Mouse (Mus musculus): ENCODE measurements around the gene Pkd2l1.

DNA sequence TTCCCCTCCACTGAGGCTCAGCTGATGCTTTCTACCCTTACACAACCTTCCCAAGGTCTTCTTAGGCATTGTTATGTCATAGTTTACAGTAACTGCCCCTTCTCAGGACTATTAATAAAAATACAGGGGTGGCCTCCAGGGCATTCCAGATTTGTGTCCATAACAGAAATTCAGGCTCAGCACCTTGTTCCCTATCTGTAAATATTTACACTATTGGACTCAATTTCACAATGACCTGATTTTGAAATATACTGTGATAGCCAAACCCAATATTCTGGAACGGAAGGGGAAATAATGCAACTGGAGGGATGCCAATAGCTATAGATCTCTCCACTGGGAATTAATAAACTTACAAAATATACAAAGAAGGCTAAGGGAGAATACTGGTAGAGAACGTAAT, 63.7 kb downstream of the Pkd2l1 start:
- TF ChIP-seq CTCF (IDR thresholded peaks at IDR 0.05; ENCODE audit: low read depth, low read length), result no peak
- no peak for TF ChIP-seq POLR2A (IDR thresholded peaks at IDR 0.05; ENCODE audit: borderline replicate concordance, low read depth, low read length)

All from bone marrow macrophage, adult 2 months (primary cell).